Mouse (Mus musculus) retina, postnatal 1 day (tissue): ENCODE results near the gene Slc25a45.
A peak's percentile ranks its signal among the peaks of the same experiment; 100 is the strongest.

Experiments used
- DNase-seq: peaks from one replicate; pipeline ENCODE4 v3.0.0-alpha.2; 2012

Slc25a45 gene

GRCm38 (mm10) chr19:5893282-5894001 lies 15.8 kb downstream of the Slc25a45 start:
- no peak for DNase-seq

GRCm38 (mm10) chr19:5894002-5894678 lies 16.5 kb downstream of the Slc25a45 start, which contains the start of gene Tigd3:
TSS of gene Tigd3 (minus strand) at chr19:5894149.
- peak; percentile 98 for DNase-seq

GRCm38 (mm10) chr19:5907275-5907674 lies 29.7 kb downstream of the Slc25a45 start:
- DNase-seq = no peak

GRCm38 (mm10) chr19:5910221-5910620 lies 32.6 kb downstream of the Slc25a45 start:
- DNase-seq = peak; percentile 91

GRCm38 (mm10) chr19:5911430-5912102 lies 34.0 kb downstream of the Slc25a45 start:
- no peak for DNase-seq

GRCm38 (mm10) chr19:5912103-5913006 lies 34.7 kb downstream of the Slc25a45 start:
- DNase-seq = peak; percentile 99

- DNase-seq = no peak
Measured at GRCm38 (mm10) chr19:5913007-5913719, 35.6 kb downstream of the Slc25a45 start, which contains the start of gene Dpf2. TSS of gene Dpf2 (minus strand) at chr19:5913010.

- no peak for DNase-seq
Measured at GRCm38 (mm10) chr19:5921715-5922114, 44.1 kb downstream of the Slc25a45 start.

GRCm38 (mm10) chr19:5922119-5922942 lies 44.7 kb downstream of the Slc25a45 start:
- DNase-seq = no peak

GRCm38 (mm10) chr19:5922963-5923362 lies 45.4 kb downstream of the Slc25a45 start:
- no peak for DNase-seq

GRCm38 (mm10) chr19:5923990-5924712 lies 46.5 kb downstream of the Slc25a45 start:
- peak; percentile 92 for DNase-seq

GRCm38 (mm10) chr19:5924713-5925093 lies 47.1 kb downstream of the Slc25a45 start, which contains the start of gene Cdc42ep2:
TSS of gene Cdc42ep2 (minus strand) at chr19:5924816.
- peak; percentile 95 for DNase-seq

GRCm38 (mm10) chr19:5925311-5925855 lies 47.8 kb downstream of the Slc25a45 start:
- DNase-seq = no peak

GRCm38 (mm10) chr19:5927026-5927425 lies 49.4 kb downstream of the Slc25a45 start:
- DNase-seq = peak; percentile 32

- DNase-seq = peak; percentile 54
Measured at GRCm38 (mm10) chr19:5927532-5927931, 49.9 kb downstream of the Slc25a45 start.

- no peak for DNase-seq
Measured at GRCm38 (mm10) chr19:5928104-5928503, 50.5 kb downstream of the Slc25a45 start.

GRCm38 (mm10) chr19:5928546-5928945 lies 50.9 kb downstream of the Slc25a45 start:
- DNase-seq = no peak

GRCm38 (mm10) chr19:5929634-5930596 lies 52.3 kb downstream of the Slc25a45 start:
- DNase-seq = peak; percentile 28

GRCm38 (mm10) chr19:5935266-5935665 lies 57.7 kb downstream of the Slc25a45 start:
- DNase-seq = no peak
